Mouse (Mus musculus) hindbrain, embryonic 16.5 days (tissue): Measurements from ENCODE around the gene Dao. TPM values are rescaled to one million over a fixed set of nuclear protein-coding genes. Genes with fewer than 3 reads are reported as not detected.
A peak's percentile ranks its signal among the peaks of the same experiment; 100 is the strongest.

ENCODE experiments used
- ATAC-seq: fragments of 200-750 bp; cut with Nextera tagmentation; 2 replicates; pipeline ENCODE4 v1.8.0; 2017; ENCODE audit warnings: moderate TSS enrichment, moderate library complexity
- H3K27ac ChIP-seq: fragments of 300-500 bp; sonication (generic); 2 replicates; pipeline ENCODE4 v1.5.1; 2014; ENCODE audit warnings: low read depth, mild to moderate bottlenecking, control low read depth, low read length, moderate library complexity
- H3K27me3 ChIP-seq: fragments of 300-500 bp; sonication (generic); replicated peaks from 2 replicates; pipeline ENCODE4 v1.6.1; 2014; ENCODE audit warnings: low read length; ENCODE audit not compliant: control insufficient read depth, insufficient read depth
- H3K36me3 ChIP-seq: fragments of 300-500 bp; sonication (generic); 2 replicates; pipeline ENCODE4 v1.6.1; 2014; ENCODE audit warnings: mild to moderate bottlenecking, low read length, moderate library complexity, mixed read lengths; ENCODE audit not compliant: control insufficient read depth, insufficient read depth
- H3K4me1 ChIP-seq: fragments of 300-500 bp; sonication (generic); 2 replicates; pipeline ENCODE4 v1.6.1; 2014; ENCODE audit warnings: low read depth, low read length; ENCODE audit not compliant: control insufficient read depth, insufficient read depth
- H3K4me2 ChIP-seq: fragments of 300-500 bp; sonication (generic); 2 replicates; pipeline ENCODE4 v1.6.1; 2014; ENCODE audit warnings: mild to moderate bottlenecking, low read length, control low read depth, moderate library complexity
- H3K4me3 ChIP-seq: fragments of 300-500 bp; sonication (generic); 2 replicates; pipeline ENCODE4 v1.5.1; 2014; ENCODE audit warnings: mild to moderate bottlenecking, low read length, control low read depth, moderate library complexity
- H3K9ac ChIP-seq: fragments of 300-500 bp; sonication (generic); 2 replicates; pipeline ENCODE4 v1.6.1; 2014; ENCODE audit warnings: low read depth, mild to moderate bottlenecking, control low read depth, low read length, moderate library complexity
- H3K9me3 ChIP-seq: fragments of 300-500 bp; sonication (generic); 2 replicates; pipeline ENCODE4 v1.6.1; 2014; ENCODE audit warnings: mild to moderate bottlenecking, low read length, moderate library complexity; ENCODE audit not compliant: control insufficient read depth
- WGBS: fragments of 180-500 bp; shearing (Covaris S2); extraction: QIAGEN DNeasy Blood & Tissue Kit; methylation state at CpG from one replicate; pipeline ENCODE4 v1.1.7; 2014; 5-methylcytosine and 5-hydroxymethylcytosine counted together
- polyA plus RNA-seq: library from polyadenylated mRNA; unstranded; fragments of >200 nt; fragmentation: Nextera tagmentation; extraction: Ambion mirVana; gene quantifications from 2 replicates; pipeline ENCODE4 v1.2.1, GENCODE M21; 2015

Gene Dao
- polyA plus RNA-seq, 1 experiment from 2014 or later, result not detected

DNA sequence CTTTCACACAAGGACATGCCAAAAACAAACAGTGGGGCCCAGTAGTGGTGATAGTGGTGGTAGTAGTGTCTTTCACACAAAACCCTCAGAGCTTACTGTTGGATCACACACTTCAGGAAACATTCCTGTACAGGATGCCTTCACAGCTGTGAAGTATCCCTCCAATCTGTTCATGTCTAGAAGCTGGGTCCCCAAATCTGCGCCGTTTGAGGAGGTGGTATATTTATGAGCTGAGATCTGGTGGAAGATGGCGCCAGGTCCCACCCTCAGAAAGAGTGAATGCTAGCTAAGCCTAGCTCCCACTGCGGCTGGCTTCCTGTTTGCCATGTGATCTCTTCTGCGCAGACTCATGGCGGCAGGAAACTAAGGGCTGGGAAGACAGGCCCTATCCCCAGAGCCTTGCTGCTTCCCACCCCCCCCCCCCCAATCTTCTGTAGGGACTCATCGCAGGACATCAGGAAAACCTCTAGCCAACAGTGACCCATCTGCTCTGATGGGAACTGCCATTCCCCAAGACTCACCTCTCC, 37.8 kb upstream of the Dao start:
- H3K9me3 ChIP-seq, result no peaks in the 10 kb centered on the region
- no peak for ATAC-seq
- WGBS, result 95% methylated on average over 7 of the region's 7 CpGs
- H3K4me1 ChIP-seq, result no peaks in the 10 kb centered on the region
- H3K4me3 ChIP-seq, result no peak overlapping the region
- H3K27ac ChIP-seq, result no peak overlapping the region
- peaks cover 39% of the 10 kb centered on the region for H3K36me3 ChIP-seq
- no peaks in the 10 kb centered on the region for H3K27me3 ChIP-seq
- no peak overlapping the region for H3K9ac ChIP-seq
- H3K4me2 ChIP-seq, result no peak overlapping the region

GRCm38 (mm10) chr5:113966452-113967150, 36.9 kb upstream of the Dao start:
- H3K9me3 ChIP-seq, result no peaks in the 10 kb centered on the region
- peaks cover 36% of the 10 kb centered on the region for H3K36me3 ChIP-seq
- no peak for ATAC-seq
- no peak overlapping the region for H3K27ac ChIP-seq
- H3K4me3 ChIP-seq, result no peak overlapping the region
- H3K4me2 ChIP-seq, result no peak overlapping the region
- WGBS, result 91% methylated on average over 13 of the region's 13 CpGs
- H3K9ac ChIP-seq, result no peak overlapping the region
- no peaks in the 10 kb centered on the region for H3K4me1 ChIP-seq
- H3K27me3 ChIP-seq, result no peaks in the 10 kb centered on the region

DNA sequence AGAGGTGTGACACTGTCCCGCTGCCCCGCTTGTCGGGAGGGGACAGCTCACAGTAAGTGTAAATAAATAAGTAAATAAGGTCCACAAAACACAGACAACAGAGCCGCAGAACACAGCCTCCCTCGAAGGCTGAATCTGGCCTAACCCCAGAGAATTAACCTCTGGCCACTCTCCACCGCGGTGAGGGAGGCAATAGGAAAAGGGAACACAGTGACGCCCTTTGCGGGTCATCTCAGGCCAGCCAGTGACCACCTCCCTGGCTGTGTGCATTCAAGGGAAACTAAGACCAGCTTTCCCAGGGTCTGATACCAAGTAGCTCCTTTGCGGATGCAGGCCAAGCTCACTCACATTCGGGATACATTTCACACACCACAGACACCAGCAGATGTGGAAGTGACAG, 35.1 kb upstream of the Dao start:
- Histone ChIP-seq H3K4me1 (peaks cover 7% of the 10 kb centered on the region; the same call in 1 of the 2 replicates), H3K27me3 (no peaks in the 10 kb centered on the region), H3K9ac (no peak overlapping the region), H3K27ac (no peak overlapping the region), H3K4me3 (no peak overlapping the region), H3K4me2 (no peak overlapping the region), H3K9me3 (no peaks in the 10 kb centered on the region), H3K36me3 (peaks cover 36% of the 10 kb centered on the region)
- 70% methylated on average over 11 of the region's 11 CpGs for WGBS
- ATAC-seq, result no peak

DNA sequence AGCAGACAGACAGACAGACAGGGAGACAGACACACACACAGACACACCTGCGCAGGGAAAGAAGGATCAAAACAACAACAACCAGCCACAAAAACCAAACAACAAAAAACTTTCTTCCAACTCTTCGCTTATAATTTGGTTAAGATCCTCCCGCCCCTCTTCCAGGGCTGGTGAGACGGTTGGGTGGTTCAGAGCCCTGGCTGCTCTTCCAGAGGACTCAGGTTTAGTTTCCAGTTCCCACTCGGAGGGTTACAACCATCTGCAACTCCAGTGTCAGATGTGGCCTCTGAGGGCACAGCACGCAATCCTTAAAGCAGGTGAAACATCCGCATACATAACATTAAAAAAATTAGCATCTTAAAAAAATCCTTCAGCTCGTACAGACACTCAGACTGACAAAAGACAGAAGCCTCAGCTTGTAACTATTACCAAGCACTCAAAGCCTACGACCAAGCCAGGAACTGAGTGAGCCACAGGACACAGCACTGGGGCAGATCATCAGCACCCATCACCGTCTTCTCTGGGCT, 32.0 kb upstream of the Dao start:
- 79% methylated on average over 10 of the region's 10 CpGs for WGBS
- ATAC-seq, result no peak
- no peak overlapping the region for H3K9ac ChIP-seq
- peaks cover 18% of the 10 kb centered on the region for H3K4me1 ChIP-seq
- H3K4me3 ChIP-seq, result no peak overlapping the region
- H3K9me3 ChIP-seq, result no peaks in the 10 kb centered on the region
- no peak overlapping the region for H3K4me2 ChIP-seq
- peaks cover 16% of the 10 kb centered on the region for H3K36me3 ChIP-seq
- no peaks in the 10 kb centered on the region for H3K27me3 ChIP-seq
- H3K27ac ChIP-seq, result no peak overlapping the region

DNA sequence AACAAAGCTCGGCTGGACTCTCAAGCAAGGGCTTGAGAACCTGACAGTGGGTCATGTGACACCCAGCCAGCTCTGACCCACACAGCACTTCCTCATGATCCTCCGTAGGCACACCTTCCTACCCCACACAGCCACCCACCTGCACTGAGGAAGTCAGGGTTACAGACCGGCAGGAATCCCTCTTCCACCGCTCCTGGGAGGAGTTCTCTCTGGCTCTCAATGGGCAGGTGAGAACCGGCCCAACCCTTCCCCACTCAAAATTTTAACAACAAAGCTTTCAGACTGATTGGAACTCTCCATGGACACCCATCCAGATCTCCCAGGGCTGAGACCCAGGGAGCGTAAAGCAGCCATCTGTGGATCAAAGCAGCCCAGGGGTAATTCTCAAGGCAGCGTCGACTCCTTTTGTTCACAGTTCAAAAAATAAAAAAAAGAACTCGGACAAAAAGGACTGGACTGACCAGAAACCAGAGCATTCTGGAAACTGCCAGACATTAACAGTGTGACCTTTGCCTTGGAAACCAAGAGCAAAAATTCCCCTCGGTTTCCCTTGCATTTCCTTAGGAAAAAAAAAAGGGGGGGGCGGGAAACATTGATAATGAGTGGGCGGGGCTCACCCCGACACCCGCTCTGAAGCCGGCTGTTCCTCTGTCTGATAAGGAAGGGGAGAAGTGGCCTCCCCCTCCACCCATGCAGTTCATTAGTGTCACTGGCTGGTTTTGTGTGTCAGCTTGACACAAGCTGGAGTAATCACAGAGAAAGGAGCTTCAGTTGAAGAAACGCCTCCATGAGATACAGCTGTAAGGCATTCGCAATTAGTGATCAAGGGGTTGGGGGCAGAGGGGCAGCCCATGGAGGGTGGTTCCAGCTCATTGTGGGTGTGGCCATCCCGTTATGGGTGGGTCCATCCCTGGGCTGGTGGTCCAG, 30.7 kb upstream of the Dao start:
- Histone ChIP-seq H3K27me3 (no peaks in the 10 kb centered on the region), H3K4me2 (peak overlapping the region; percentile 34), H3K4me3 (no peak overlapping the region), H3K36me3 (peaks cover 10% of the 10 kb centered on the region), H3K9me3 (no peaks in the 10 kb centered on the region), H3K27ac (0 out of 2 replicates have a peak overlapping the region, but pooled peaks have one; percentile 26), H3K9ac (peak overlapping the region; percentile 13; the same call in 1 of the 2 replicates), H3K4me1 (peaks cover 18% of the 10 kb centered on the region)
- peak; percentile 40; the same call in 1 of the 2 replicates for ATAC-seq
- 19% methylated on average over 18 of the region's 18 CpGs for WGBS

- no peak overlapping the region for H3K4me3 ChIP-seq
- H3K4me1 ChIP-seq, result peaks cover 18% of the 10 kb centered on the region
- no peak overlapping the region for H3K9ac ChIP-seq
- no peaks in the 10 kb centered on the region for H3K9me3 ChIP-seq
- no peak overlapping the region for H3K27ac ChIP-seq
- peaks cover 7% of the 10 kb centered on the region for H3K36me3 ChIP-seq
- H3K27me3 ChIP-seq, result no peaks in the 10 kb centered on the region
- no peak for ATAC-seq
- no peak overlapping the region for H3K4me2 ChIP-seq
- WGBS, result 90% methylated on average over 8 of the region's 8 CpGs
These were observed 29.7 kb upstream of the Dao start for GRCm38 (mm10) chr5:113973790-113974189.

DNA sequence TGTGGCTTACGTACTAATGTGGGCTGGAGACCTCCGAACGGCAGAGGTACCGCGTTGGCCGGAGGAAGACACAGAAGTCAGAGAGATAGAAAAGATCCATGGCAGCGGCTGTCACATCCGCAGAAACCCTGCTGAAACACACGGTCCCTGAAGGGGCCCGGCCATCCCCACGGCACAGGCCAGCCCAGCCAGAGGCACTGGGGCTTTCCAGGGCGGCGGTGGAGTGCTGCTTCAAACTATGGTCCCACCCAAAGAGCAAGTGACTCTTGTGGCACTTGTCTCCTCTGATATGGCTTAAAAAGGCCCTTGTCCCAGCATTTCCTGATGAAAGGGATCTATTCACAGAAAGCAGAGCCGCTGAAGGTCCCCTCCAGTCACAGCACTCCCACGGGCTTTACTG, 28.9 kb upstream of the Dao start:
- 62% methylated on average over 15 of the region's 15 CpGs for WGBS
- H3K9ac ChIP-seq, result no peak overlapping the region
- H3K36me3 ChIP-seq, result peaks cover 4% of the 10 kb centered on the region
- H3K27ac ChIP-seq, result peak overlapping the region; percentile 26; the same call in 1 of the 2 replicates
- no peak overlapping the region for H3K4me3 ChIP-seq
- ATAC-seq, result no peak
- H3K4me2 ChIP-seq, result no peak overlapping the region
- H3K27me3 ChIP-seq, result no peaks in the 10 kb centered on the region
- H3K4me1 ChIP-seq, result peaks cover 18% of the 10 kb centered on the region
- H3K9me3 ChIP-seq, result no peaks in the 10 kb centered on the region

- no peak overlapping the region for H3K4me2 ChIP-seq
- H3K27ac ChIP-seq, result no peak overlapping the region
- no peak overlapping the region for H3K9ac ChIP-seq
- H3K27me3 ChIP-seq, result no peaks in the 10 kb centered on the region
- peaks cover 18% of the 10 kb centered on the region for H3K4me1 ChIP-seq
- ATAC-seq, result no peak
- WGBS, result 59% methylated on average over 9 of the region's 9 CpGs
- no peak overlapping the region for H3K4me3 ChIP-seq
- no peaks in the 10 kb centered on the region for H3K36me3 ChIP-seq
- H3K9me3 ChIP-seq, result no peaks in the 10 kb centered on the region
These were observed 27.8 kb upstream of the Dao start for GRCm38 (mm10) chr5:113975538-113976215.
